Mouse (Mus musculus) B cell, adult 2 months (primary cell): ENCODE measurements around the gene Cdr2l.

Source experiments
- DNase-seq, 2 experiments: peaks; one replicate each; pipeline ENCODE4 v3.0.0; 2022

The Cdr2l gene

DNA sequence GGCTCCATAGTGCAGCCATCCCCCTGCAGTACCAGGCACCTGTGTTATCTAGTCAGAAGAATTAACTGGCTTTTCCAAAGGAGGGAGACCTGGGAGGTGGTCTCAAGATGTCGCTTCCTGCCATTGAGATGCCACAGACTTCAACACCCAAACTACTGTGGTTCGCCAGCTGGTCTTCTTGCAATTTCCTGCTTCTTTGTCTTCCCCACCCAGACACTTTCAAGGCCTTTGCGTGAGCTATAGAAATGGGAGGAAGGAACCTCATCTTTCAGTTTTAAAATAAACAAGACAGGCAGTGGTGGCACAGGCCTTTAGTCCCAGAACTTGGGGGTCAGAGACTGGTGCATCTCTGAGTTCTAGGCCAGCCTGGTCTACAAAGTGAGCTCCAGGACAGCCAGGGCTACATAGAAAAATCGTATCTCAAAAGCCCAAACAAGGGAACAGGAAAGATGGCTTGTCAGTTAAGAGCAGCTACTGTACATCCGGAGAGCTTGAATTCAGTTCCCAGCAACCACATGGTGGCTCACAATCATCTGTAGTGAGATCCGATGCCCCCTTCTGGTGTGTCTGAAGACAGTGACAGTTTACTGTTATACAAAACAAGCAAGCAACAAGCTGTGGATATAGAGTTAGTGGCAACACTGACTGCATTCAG, 26.7 kb downstream of the Cdr2l start:
- no peak for DNase-seq

DNA sequence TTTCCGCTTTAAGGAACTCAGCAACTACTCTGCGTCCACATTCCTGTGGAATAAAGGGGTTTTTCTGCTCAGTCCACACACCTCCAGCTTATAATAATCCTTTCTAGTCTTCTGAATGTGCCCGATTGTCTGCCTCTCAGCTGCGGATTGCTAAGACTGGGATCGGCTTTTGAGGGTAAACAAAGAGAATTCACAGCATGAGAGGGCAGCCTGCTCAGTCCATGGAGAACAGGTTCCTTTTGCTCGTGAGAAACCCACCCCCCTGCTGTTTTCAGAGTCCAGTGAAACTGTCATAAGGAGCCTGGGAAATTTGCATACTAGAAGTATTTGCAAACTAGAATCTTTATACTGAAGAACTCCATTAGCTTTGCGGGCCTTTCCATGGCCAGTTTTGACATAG, 27.8 kb downstream of the Cdr2l start:
- no peak for DNase-seq

DNA sequence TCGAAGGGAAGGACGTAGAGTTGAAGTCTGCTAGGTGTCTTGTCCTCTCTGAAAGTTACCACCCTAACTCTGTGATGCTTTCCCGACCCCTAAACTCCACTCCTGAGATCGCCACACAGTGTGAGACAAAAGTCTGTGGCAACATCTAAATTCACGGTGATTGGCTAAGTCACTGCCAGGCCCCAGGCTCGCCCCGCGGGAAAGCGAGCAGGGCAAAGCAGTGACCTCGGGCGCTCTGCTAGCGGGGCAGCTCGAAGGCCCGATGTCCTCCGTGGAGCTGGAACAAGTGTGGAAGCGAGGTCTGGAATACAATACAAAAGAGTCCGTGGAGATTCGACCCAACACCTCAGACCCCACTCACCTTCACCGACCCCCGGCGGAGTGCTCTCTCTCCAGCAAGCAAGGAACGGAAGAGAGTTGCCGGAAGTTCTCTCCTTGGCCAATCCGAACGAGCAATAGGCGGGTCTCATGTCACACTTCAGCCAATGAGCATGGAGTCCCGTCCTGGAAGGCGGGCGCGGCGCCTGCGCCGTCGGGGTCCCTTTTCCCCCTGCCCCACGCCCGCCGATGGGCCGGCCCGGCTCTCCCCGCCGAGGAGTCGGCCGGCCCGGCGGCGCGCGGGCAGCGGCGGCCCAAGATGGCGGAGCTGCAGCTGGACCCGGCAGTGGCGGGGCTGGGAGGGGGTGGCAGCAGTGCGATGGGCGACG, 38.0 kb downstream of the Cdr2l start, which contains the start of the genes Atp5h and Kctd2:
Gene Atp5h, minus strand, starts transcription at position 432 of the 707 bp plus-strand sequence.
Gene Kctd2, plus strand, starts transcription at position 598 of the 707 bp plus-strand sequence.
- DNase-seq = peak; percentile 94

DNA sequence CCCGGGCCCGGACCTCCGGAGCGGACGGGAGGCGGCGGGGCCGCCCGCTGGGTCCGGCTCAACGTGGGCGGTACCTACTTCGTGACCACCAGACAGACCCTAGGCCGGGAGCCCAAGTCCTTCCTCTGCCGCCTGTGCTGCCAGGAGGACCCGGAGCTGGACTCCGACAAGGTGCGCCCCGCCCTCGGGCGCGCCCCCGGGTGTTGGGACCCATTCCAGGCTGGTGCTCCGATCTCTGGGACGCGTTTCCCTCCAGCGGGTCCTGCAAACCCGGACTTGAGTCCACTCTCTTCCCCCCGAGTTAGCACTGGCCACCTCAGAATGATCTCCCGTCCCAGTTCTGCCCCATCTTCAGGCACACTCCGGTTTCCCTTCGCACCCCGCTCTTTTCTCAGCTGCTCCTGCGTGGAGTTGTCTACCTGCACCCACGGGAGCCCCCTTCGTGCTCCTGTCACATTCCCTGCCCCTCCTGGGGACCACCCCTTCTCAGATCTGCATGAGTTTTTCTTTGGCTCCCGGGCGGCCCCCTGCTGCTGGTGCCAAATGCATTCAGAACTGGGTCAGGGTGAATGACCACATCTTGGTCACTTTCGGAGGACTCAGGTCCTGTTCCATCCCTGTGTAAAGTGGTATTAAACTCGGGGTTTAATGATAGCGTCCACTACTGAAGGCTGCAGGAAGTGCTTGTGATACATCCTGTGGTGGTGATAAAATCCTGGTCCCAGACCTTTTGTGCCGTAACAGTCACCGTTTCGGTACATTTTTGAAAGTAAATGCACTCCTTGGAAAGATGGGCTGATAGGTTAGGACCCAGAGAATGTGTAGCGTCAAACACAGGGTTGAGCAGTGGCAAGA, 38.8 kb downstream of the Cdr2l start:
- DNase-seq = peak; percentile 35 to 39

DNA sequence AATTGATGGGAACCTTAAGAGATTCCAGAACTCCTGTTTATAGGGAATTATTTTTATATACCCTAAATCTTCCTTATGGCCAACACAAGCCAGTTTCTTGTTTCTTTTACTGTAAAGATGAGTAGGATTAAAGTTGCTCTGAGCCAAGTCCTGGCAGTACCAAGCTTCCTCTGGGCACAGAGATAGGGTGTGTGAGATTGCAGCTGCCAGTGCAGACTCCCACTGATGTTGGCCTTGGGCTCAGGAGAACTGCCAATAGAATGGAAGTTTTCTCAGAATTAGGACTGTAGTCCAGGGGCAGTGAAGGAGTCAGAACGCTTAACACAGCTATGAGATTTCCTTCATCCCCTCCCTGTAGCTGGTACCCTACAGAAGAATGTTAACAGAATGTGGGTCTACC, 39.6 kb downstream of the Cdr2l start:
- DNase-seq = no peak

DNA sequence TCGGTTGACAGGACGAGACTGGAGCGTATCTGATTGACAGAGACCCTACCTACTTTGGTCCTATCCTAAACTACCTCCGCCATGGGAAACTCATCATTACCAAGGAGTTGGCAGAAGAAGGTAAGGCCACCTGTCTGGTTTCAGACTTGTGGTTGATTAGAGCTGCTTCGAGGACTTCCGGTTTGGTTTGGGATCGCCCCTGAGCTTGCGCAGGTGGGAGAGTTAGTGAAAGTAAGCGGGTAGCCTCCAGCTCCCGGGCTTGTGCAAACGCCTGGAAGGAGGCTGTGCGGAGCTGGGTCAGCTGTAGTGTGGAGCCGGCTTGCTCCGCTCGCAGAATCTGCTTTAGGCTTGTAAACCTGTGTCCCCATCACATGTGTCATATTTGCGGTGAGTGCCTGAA, 40.3 kb downstream of the Cdr2l start:
- DNase-seq = no peak

DNA sequence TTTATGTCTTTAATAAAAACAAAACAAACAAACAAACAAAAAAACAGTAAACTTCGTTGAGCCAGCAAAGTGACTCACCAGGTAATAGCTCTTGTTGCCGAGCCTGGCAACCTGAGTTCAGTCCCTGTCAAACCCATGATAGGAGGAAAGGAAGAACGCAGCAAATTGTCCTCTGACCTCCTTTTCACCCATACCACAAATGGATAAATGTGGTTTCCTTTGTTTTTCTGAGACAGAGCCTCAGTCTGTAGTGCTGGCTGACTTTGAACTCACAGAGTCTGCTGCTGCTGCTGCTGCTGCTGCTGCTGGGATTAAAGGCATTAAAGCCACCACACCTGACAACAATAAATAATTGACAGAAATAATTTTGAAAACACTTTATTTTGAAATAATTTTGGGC, 41.4 kb downstream of the Cdr2l start:
- no peak for DNase-seq

DNA sequence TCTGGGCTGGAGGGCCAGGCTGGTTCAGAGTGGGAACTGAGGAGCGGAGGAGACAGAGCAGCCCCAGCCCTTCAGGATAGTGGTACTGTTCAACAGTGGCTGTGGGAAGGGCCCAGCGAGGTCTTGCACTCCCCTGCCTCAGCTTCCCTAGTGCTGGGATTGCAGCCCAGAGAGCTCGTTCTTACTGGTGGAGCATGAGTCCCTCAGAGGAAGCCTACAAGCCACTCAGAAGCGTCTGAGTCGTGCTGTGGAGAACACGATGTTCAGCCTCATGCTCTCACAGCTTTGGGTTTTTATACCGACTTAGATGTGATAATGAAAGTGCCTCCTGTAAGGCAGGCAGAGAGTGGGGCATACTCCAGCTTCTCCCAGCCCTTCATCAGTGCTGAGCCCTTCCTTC, 43.0 kb downstream of the Cdr2l start:
- DNase-seq = no peak

DNA sequence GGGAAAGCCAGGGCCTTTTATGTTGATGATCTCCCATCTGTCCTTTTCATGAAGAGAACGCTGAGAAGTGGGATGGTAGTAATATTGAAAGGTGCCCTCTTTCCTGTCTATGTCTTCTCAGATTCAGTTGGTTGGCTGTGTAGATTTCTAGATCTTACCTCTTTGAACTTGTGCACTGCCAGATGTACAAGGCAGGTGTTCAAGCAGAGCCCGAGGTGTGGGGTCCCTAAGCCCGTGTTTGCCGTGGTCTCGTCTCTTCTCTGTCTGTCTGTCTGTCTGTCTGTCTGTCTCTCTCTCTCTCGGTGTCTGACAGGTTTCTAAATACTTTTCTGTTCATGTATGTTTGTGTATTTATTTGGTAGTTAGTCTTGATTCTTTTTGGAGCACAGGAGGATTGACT, 44.0 kb downstream of the Cdr2l start:
- no peak for DNase-seq

DNA sequence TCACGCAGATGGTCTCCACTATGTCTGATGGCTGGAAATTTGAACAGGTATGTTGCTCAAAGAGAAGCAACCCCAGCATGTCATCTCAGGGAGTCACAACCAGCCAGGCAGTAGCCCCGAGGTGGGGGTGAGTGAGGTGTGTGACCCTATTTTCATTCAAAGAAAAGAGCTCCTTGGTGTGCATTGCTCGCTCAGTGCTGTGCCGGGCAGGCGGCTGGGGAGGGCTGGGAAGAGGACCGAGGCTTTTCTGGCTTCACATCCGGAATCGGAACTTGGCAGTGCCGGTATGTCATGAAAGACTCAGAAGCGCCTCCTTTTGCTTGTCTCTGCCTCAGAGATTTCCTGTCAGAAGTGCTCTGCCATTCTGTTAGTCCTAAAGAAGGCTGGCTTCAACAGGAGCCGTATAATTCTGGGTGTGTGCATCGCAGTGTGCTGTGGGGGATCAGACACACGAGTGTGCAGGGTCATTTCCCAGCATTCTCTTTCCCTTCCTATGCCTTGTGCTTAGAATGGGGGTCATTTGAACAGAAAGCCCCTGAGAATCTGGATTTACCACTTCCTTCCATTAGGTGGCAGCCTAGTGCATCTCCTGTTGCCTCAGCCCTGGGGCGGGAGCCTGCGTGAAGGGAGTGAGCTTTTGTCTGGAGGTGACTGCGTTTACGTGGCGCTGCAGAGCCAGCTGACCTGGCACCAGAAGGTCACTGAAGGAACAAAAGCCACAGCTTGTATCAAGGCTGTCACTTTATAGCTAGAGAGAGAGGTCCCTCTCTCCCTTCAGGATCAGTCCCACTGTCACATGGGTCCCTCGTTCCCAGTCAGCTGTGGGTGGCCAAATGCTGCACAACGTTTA, 46.0 kb downstream of the Cdr2l start:
- peak; percentile 61 to 63 for DNase-seq

DNA sequence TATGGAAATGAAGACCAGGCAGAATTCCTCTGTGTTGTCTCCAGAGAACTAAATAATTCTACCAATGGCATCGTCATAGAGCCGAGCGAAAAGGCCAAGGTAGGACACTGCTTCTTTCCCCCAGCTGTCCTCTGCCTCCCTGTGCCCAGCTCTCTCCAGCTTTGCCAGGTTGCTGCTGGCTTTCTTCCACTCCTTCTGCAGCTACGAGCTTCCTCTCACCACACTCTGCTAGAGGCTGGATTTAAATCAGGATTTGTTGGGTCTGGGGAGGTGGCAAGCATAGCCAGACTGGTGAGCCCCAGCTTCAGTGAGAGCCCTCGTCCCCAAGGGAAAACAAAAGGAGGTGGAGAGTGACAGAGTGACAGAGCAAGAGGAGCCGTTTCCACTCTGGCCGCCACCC, 47.6 kb downstream of the Cdr2l start:
- no peak for DNase-seq

DNA sequence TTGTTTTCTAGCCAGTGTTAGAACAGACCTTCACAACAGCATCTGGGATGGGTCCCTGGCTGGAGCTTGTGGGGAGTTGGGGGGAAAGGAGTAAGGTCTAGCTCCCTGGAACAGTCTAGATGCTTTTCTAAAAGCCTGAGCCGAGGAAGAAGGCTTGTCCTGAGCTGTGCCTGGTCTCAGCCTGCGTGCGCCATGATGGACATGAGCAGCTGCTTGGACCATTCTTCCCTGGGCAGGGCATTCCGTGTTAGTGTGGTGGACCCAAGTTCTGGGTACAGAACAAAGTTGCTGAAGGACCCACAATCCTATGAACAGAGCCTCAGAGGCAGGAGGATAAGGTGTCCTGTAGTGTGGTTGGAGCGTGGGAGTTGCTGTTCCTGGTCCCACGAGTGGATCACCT, 48.8 kb downstream of the Cdr2l start:
- DNase-seq = no peak

DNA sequence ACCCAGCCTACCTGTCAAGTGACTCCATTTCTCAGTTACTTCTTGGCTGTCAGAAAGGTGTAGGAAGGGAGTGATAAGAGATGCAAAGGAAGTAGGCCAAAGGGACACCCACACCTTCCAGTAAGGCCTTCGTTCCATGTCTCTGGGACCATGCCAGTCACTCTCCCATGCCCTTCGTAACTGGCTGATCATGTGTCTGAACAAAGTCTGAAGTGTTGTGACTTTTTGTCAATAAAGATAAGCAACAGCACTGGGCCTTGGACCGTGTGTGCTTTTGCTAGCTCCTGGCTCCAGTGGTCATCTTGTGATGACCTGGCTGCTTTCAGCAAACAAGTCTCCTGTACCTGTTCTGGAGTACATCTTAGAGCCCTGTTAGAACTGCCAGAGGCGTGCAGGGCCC, 51.1 kb downstream of the Cdr2l start:
- DNase-seq = no peak

DNA sequence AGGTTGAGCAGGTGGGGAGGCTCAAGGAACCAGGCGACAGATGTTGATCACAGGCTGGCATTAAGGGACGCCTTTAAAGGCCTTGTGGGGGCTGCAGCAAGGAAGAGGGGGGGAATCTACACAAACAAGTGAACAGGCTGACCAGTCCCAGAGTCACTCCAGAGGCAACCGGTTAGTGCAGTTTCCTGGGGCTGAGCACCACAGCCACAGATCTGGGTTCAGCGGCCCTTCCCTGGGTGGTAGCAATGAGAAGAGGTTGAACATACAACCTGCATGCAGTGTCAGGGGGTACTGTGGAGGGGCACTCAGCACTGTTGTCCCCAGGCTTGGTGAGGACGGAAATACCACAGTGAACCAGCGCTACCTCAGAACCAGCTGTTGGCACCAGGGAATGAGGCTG, 51.6 kb downstream of the Cdr2l start:
- DNase-seq = no peak

DNA sequence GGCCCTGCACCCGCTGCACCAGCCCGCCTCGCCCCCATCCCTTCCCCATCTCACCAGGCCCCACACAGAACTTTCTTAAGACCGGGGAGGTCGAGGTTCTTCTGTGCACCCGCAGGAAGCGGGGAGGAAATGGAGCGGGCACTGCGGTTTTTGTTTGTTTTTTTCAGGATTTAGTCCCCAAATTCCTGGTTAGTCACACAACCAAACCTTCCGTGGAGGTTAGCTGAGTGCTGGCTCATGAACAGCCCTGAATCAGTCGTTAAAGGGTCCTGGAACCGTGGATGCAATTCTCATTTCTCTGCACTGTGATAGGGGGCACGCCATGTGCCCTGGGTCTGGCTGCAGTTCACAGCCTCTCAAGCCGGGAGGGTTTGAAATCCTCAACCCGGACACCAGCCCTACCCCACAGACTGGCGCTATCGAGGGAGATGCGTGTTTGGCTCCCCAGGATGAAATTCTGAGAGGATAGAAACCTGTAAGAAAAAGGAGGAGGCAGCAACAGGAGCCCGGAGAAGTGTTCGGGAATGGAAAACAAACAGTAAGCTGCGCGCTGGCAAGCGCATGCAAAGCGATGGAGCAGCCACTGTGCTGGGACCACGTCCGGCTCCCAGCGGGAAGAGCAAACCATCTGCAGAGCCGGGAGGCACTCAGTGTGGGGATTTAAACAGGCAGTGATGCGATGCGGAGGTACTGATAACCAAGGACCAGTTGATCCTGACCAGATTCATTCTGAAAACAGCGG, 54.1 kb downstream of the Cdr2l start:
- DNase-seq = no peak

DNA sequence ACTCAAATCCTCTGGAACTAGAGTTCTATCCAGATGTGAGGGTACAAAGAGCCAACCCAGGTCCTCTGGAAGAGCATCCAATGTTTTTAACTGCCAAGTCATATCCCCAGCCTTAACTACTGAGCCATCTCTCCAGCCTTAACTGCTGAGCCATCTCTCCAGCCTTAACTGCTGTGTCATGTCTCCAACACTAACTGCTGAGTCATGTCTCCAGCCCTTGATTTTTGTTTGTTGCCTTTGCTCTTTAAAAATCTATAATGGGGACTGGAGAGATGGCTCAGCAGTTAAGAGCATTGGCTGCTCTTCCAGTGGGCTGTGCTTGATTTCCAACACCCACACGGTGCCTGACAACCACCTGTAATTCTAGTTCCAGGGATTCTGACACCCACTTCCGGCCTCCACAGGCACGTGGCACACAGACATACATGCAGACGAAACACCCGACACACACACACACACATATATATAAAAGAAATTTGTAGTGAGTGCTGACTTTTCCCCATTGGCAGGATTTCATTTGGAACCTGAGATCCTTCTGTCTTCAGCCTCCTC, 55.9 kb downstream of the Cdr2l start:
- no peak for DNase-seq

DNA sequence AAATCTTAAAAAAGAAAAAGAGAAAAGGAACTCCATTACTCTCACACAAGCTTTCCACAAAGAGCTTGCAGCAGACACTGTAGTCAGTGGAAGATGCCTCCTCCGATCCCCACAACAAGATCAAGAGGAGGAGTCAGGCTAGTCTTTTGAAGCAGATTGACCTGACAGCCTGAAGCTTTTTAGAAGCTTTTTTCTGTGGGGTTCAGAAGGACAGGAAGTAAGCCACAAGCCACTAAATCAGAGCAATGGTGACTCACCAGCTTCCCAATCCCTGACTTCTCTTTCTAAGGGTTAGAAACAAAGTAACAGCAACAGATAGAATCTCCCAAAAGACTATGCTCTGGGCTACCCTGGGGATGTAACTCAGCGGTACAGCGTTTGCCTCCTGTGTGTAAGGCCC, 57.6 kb downstream of the Cdr2l start:
- DNase-seq = no peak

DNA sequence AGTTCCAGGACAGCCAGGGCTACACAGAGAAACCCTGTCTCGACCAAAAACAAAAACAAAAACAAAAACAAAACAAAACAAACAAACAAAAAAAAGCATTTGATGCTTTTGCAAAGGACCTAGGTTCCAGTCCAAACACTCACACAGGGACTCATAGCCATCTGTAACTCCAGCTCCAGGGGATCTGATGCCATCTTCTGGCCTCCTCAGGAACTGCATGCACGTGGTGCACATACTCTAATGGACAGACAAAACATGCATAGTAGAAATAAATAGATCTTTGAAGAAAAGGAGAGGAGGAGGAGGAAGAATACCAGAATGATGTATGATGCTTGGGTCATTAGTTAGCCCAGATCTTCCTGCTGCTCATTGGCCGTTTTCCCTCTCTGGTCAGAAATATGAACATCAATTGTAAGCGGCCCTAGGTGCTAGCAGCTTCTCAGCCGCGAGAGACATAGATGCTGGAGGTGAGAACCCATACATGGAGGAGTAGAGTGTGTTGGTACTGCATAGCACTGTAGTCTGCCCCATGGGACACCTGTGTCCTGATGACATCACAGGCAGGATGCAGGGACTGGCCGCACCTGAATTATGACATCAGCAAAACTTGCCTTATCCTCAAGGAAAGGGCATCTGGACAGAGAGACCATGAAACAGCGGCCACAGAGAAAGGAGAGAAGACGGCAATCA, 58.3 kb downstream of the Cdr2l start, which contains the start of gene Trim80:
Gene Trim80, plus strand, starts transcription at position 640 of the 690 bp plus-strand sequence.
- peak; percentile 22 for DNase-seq

DNA sequence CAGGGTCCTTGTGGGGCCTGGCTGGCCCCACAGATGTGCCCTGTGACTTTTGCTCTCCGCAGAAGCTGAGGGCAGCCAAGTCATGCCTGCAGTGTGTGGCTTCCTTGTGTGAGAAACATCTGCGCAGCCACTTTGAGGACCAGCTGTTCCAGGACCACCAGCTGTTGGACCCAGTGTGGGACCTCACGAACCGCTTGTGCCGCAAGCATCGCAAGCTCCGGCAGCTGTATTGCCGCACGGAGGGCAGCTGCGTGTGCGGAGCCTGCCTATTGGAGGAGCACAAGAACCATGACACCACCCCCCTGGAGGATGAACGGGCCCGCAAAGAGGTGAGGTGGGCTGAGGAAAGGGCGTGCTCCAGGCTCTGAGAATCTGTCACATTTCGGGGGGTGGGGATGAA, 59.7 kb downstream of the Cdr2l start:
- DNase-seq = no peak
